Mouse (Mus musculus) limb, embryonic 15.5 days (tissue): Measurements from ENCODE around the gene Cald1. TPM values are rescaled to one million over a fixed set of nuclear protein-coding genes. Genes with fewer than 3 reads are reported as not detected.

ENCODE experiments used
- ATAC-seq: fragments of 200-750 bp; cut with Nextera tagmentation; 2 replicates; pipeline ENCODE4 v1.8.0; 2017; ENCODE audit warnings: low read depth, moderate TSS enrichment; ENCODE audit not compliant: insufficient number of reproducible peaks, low FRiP score, low TSS enrichment
- H3K27ac ChIP-seq: fragments of 300-500 bp; sonication (generic); 2 replicates; pipeline ENCODE4 v1.5.1; 2015; ENCODE audit warnings: moderate library complexity, mild to moderate bottlenecking, inconsistent platforms
- H3K27me3 ChIP-seq: fragments of 300-500 bp; sonication (generic); 2 replicates; pipeline ENCODE4 v1.6.1; 2015; ENCODE audit warnings: inconsistent platforms
- H3K36me3 ChIP-seq: fragments of 300-500 bp; sonication (generic); 2 replicates; pipeline ENCODE4 v1.6.1; 2015; ENCODE audit warnings: inconsistent platforms
- H3K4me1 ChIP-seq: fragments of 300-500 bp; sonication (generic); 2 replicates; pipeline ENCODE4 v1.6.1; 2015; ENCODE audit warnings: inconsistent platforms
- H3K4me2 ChIP-seq: fragments of 300-500 bp; sonication (generic); 2 replicates; pipeline ENCODE4 v1.6.1; 2015; ENCODE audit warnings: mild to moderate bottlenecking, inconsistent platforms
- H3K4me3 ChIP-seq: fragments of 300-500 bp; sonication (generic); 2 replicates; pipeline ENCODE4 v1.5.1; 2015; ENCODE audit warnings: mild to moderate bottlenecking, inconsistent platforms
- H3K9ac ChIP-seq: fragments of 300-500 bp; sonication (generic); 2 replicates; pipeline ENCODE4 v1.6.1; 2015; ENCODE audit warnings: inconsistent platforms
- H3K9me3 ChIP-seq: fragments of 300-500 bp; sonication (generic); 2 replicates; pipeline ENCODE4 v1.6.1; 2016; ENCODE audit warnings: inconsistent platforms
- WGBS: fragments of 180-500 bp; shearing (Covaris S2); methylation state at CpG from one replicate; pipeline ENCODE4 v1.1.7; 2015; 5-methylcytosine and 5-hydroxymethylcytosine counted together
- polyA plus RNA-seq: library from polyadenylated mRNA; unstranded; fragments of >200 nt; fragmentation: Nextera tagmentation; extraction: Ambion mirVana; gene quantifications from 2 replicates; pipeline ENCODE4 v1.2.1, GENCODE M21; 2015

The Cald1 gene
- polyA plus RNA-seq, 1 experiment from 2014 or later, result 288 TPM

GRCm38 (mm10) chr6:34593353-34593752 is 4.9 kb upstream of the Cald1 start:
- ATAC-seq, result no peak
- Histone ChIP-seq H3K4me3 (no peak overlapping the region), H3K27ac (no peak overlapping the region), H3K27me3 (no peaks in the 10 kb centered on the region), H3K36me3 (no peaks in the 10 kb centered on the region), H3K9me3 (no peaks in the 10 kb centered on the region), H3K4me1 (peaks cover 7% of the 10 kb centered on the region), H3K4me2 (no peak overlapping the region), H3K9ac (no peak overlapping the region)
- WGBS, result 60% methylated on average over 1 of the region's 1 CpGs

GRCm38 (mm10) chr6:34597316-34597715 is 984 bp upstream of the Cald1 start:
- WGBS, result 44% methylated on average over 3 of the region's 3 CpGs
- Histone ChIP-seq H3K4me2 (no peak overlapping the region), H3K4me3 (no peak overlapping the region), H3K27me3 (no peaks in the 10 kb centered on the region), H3K27ac (peak overlapping the region; percentile 83), H3K9ac (no peak overlapping the region), H3K4me1 (peaks cover 27% of the 10 kb centered on the region), H3K9me3 (no peaks in the 10 kb centered on the region), H3K36me3 (no peaks in the 10 kb centered on the region)
- no peak for ATAC-seq

DNA sequence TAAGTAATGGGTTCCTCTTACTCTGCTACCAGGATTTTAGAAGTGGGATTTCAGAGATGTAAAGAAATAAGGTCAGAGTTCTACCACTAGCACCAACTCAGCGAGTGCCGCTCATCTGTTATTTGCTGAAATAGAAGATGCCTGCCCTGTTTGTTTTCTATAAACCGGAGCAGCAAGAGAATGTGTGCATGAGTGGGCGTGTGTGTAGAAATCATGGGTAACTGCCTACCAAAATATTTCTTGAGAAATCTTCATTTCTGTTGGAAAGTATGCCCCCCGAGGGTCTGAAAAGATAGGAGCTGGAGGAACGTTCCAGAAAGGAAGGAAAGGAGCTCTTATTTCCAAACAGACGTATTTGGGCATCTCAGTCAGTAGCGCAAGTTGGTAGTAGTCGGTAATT is 871 bp downstream of the Cald1 start:
- Histone ChIP-seq H3K4me1 (peaks cover 32% of the 10 kb centered on the region), H3K9me3 (no peaks in the 10 kb centered on the region), H3K27me3 (no peaks in the 10 kb centered on the region), H3K4me2 (peak overlapping the region; percentile 49), H3K27ac (peak overlapping the region; percentile 83), H3K4me3 (peak overlapping the region; percentile 50), H3K36me3 (no peaks in the 10 kb centered on the region), H3K9ac (peak overlapping the region; percentile 33; the same call in 1 of the 2 replicates)
- WGBS, result 16% methylated on average over 9 of the region's 9 CpGs
- ATAC-seq, result no peak

- no peak for ATAC-seq
- 11% methylated on average over 10 of the region's 10 CpGs for WGBS
These were observed 1.4 kb downstream of the Cald1 start for GRCm38 (mm10) chr6:34599631-34600111.

DNA sequence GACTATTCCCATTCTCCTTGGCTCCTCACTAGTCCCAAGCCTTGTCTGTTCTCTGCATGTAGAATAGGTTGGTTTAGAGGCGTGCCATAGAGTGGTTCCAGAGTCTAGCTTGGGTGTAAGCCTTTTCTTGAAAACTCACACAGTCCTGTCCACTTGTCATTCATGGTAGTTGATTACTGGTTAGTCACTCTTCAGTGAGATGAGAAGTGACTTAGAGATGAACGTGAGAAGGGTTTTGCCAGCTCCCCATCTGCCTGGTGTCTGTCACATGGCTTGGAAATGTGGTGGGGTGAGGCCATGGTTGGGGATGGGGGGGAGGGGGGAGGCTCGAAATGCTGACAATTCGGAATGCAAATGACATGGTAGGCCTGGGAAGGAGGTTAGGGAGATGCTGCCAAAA is 2.5 kb downstream of the Cald1 start:
- Histone ChIP-seq H3K4me3 (0 out of 2 replicates have a peak overlapping the region, but pooled peaks have one; percentile 50), H3K4me1 (peaks cover 42% of the 10 kb centered on the region), H3K27ac (no peak overlapping the region), H3K27me3 (no peaks in the 10 kb centered on the region), H3K36me3 (no peaks in the 10 kb centered on the region), H3K9me3 (no peaks in the 10 kb centered on the region), H3K9ac (no peak overlapping the region), H3K4me2 (peak overlapping the region; percentile 49)
- WGBS, result 74% methylated on average over 4 of the region's 4 CpGs
- ATAC-seq, result no peak

More at GRCm38 (mm10) chr6:34599631-34600111, 1.4 kb downstream of the Cald1 start:
- Histone ChIP-seq H3K27me3 (no peaks in the 10 kb centered on the region), H3K9ac (peak overlapping the region; percentile 33; the same call in 1 of the 2 replicates), H3K27ac (peak overlapping the region; percentile 83), H3K36me3 (no peaks in the 10 kb centered on the region), H3K4me2 (peak overlapping the region; percentile 49), H3K9me3 (no peaks in the 10 kb centered on the region), H3K4me3 (peak overlapping the region; percentile 50), H3K4me1 (peaks cover 33% of the 10 kb centered on the region)

DNA sequence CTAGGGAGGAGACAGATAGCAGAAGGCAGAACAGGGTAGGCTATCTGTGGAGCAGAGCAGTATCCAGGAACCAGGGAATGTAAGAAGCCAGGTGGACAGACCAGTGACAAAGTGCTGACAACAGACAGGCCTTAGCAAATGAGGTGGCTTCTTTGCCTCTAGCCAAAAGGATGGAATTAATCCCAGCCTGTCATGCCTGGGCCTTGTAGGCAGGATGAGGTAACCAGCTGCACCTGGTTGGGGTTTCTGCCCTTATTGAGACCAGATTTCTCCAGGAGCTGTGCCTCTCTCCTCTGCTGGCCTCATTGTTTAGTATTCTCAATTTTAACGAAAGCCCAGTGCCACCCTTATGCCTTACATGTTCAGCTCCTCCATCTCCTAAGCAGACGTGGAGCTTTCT is 3.8 kb downstream of the Cald1 start:
- H3K4me3 ChIP-seq, result no peak overlapping the region
- no peak overlapping the region for H3K27ac ChIP-seq
- H3K4me2 ChIP-seq, result no peak overlapping the region
- WGBS, result 29% methylated on average over 2 of the region's 2 CpGs
- H3K9me3 ChIP-seq, result no peaks in the 10 kb centered on the region
- H3K27me3 ChIP-seq, result no peaks in the 10 kb centered on the region
- ATAC-seq, result no peak
- H3K4me1 ChIP-seq, result peaks cover 48% of the 10 kb centered on the region
- H3K9ac ChIP-seq, result no peak overlapping the region
- H3K36me3 ChIP-seq, result no peaks in the 10 kb centered on the region

- WGBS, result 34% methylated on average over 4 of the region's 4 CpGs
- Histone ChIP-seq H3K9me3 (no peaks in the 10 kb centered on the region), H3K4me3 (no peak overlapping the region), H3K27ac (peak overlapping the region; percentile 79), H3K36me3 (no peaks in the 10 kb centered on the region), H3K9ac (no peak overlapping the region), H3K4me1 (peaks cover 57% of the 10 kb centered on the region), H3K27me3 (no peaks in the 10 kb centered on the region), H3K4me2 (no peak overlapping the region)
- ATAC-seq, result no peak
These were observed 8.1 kb downstream of the Cald1 start for GRCm38 (mm10) chr6:34606407-34606806.

DNA sequence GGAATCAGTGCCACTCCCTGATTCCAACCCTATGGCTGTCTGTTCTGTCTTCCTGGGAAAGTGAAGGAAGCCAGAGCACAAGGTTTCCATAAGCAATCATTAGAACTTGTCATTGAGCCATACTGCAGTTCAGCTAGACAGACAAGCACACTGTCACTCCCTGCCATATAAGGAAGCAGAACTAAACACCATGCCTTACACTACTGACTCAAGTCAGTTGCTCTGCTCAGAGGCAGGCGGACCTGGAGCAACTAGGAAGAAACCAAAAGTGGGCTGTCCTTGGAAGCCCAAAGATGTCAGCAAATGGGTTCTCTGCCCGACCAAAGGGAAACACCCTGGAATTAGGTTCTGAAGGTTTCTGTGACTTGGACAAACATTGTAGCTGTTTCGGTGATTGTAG is 10.3 kb downstream of the Cald1 start:
- Histone ChIP-seq H3K4me2 (no peak overlapping the region), H3K4me1 (peaks cover 63% of the 10 kb centered on the region), H3K9ac (no peak overlapping the region), H3K27me3 (no peaks in the 10 kb centered on the region), H3K36me3 (no peaks in the 10 kb centered on the region), H3K4me3 (no peak overlapping the region), H3K9me3 (no peaks in the 10 kb centered on the region), H3K27ac (no peak overlapping the region)
- 83% methylated on average over 3 of the region's 3 CpGs for WGBS
- no peak for ATAC-seq

DNA sequence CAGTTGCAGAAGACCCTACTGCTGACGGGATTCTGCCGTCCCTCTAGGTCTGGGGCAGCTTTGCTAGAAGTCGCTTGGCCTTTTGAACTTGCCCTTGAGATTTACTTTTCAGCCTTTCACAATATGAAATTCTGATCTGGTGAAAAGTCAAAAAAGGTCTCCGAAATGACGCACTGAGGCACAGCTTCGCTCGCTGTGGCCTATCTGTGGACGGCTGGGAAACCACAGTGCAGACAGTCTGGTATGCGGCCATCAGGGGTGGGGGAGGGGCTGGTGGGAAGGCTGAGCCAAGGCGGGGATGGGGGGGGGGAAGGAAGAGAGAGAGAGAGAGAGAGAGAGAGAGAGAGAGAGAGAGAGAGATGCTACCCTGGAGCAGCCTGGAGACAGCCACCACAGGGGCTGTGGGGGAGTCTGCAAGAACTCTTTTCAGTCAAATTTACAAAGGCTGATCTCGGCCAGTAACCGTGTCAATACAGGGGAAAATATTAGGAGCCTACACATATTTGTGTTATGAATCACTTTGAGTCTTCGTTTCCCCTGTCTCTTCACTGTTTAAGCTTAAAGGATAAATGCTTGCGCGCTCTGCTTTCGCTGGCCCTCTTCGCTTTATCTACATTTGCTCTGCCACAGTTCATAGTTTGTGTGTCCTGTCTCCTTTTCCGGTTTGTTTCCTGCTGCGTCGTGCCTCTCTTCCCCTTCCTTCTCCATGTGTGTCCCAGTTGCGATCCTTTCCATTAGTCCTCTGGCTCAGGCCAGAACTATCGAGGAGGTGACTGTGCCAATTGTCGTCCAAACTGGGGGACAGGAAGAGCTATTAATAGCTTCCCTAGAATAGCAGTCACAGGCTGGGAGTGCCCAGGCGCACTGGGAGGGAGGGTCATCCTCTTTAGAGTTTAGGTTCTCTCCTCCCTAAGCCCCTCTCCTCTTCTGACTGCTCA is 11.9 kb downstream of the Cald1 start:
- no peaks in the 10 kb centered on the region for H3K36me3 ChIP-seq
- 32% methylated on average over 24 of the region's 24 CpGs for WGBS
- H3K4me3 ChIP-seq, result no peak overlapping the region
- ATAC-seq, result peak; percentile 59
- H3K27me3 ChIP-seq, result no peaks in the 10 kb centered on the region
- H3K9me3 ChIP-seq, result no peaks in the 10 kb centered on the region
- H3K9ac ChIP-seq, result no peak overlapping the region
- peaks cover 58% of the 10 kb centered on the region for H3K4me1 ChIP-seq
- peak overlapping the region; percentile 69 for H3K27ac ChIP-seq
- H3K4me2 ChIP-seq, result peak overlapping the region; percentile 24

GRCm38 (mm10) chr6:34613122-34613521 is 14.8 kb downstream of the Cald1 start:
- H3K4me1 ChIP-seq, result peaks cover 44% of the 10 kb centered on the region
- no peak overlapping the region for H3K4me3 ChIP-seq
- ATAC-seq, result no peak
- H3K36me3 ChIP-seq, result no peaks in the 10 kb centered on the region
- no peak overlapping the region for H3K4me2 ChIP-seq
- 63% methylated on average over 5 of the region's 5 CpGs for WGBS
- no peak overlapping the region; the same call in 1 of the 2 replicates for H3K27ac ChIP-seq
- no peak overlapping the region for H3K9ac ChIP-seq
- H3K27me3 ChIP-seq, result no peaks in the 10 kb centered on the region
- no peaks in the 10 kb centered on the region for H3K9me3 ChIP-seq

GRCm38 (mm10) chr6:34615419-34615818 is 17.1 kb downstream of the Cald1 start:
- H3K4me3 ChIP-seq, result no peak overlapping the region
- 41% methylated on average over 3 of the region's 3 CpGs for WGBS
- no peak for ATAC-seq

DNA sequence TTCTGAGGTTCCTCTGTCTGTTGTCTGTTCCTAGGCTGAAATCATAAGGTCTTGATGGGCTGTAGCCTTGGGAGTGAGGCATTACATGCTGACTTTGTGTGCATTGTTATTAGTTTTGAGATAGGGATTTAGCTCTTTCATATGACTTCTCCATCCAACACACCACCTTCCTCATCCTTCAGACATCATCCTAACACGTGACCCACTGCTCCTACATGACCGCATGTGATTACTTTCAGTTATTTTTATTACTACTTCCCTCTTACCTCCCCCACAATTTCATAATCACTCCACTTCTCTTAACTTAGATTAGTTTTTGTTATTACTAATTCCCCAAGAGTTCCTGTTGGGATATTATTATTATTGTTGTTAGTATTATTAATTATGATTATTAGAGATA is 21.2 kb downstream of the Cald1 start:
- ATAC-seq, result no peak

More at GRCm38 (mm10) chr6:34615419-34615818, 17.1 kb downstream of the Cald1 start:
- Histone ChIP-seq H3K9ac (no peak overlapping the region), H3K4me2 (no peak overlapping the region), H3K27me3 (no peaks in the 10 kb centered on the region), H3K4me1 (peaks cover 31% of the 10 kb centered on the region), H3K36me3 (no peaks in the 10 kb centered on the region), H3K27ac (no peak overlapping the region), H3K9me3 (no peaks in the 10 kb centered on the region)

More for the DNA sequence above, 21.2 kb downstream of the Cald1 start:
- Histone ChIP-seq H3K27me3 (no peaks in the 10 kb centered on the region), H3K27ac (no peak overlapping the region), H3K4me2 (no peak overlapping the region), H3K9ac (no peak overlapping the region), H3K4me3 (no peak overlapping the region), H3K9me3 (no peaks in the 10 kb centered on the region), H3K4me1 (peaks cover 9% of the 10 kb centered on the region; the same call in 1 of the 2 replicates), H3K36me3 (no peaks in the 10 kb centered on the region)
- 62% methylated on average over 2 of the region's 2 CpGs for WGBS
